Mouse (Mus musculus): ENCODE data around the gene Tmem210.

DNA sequence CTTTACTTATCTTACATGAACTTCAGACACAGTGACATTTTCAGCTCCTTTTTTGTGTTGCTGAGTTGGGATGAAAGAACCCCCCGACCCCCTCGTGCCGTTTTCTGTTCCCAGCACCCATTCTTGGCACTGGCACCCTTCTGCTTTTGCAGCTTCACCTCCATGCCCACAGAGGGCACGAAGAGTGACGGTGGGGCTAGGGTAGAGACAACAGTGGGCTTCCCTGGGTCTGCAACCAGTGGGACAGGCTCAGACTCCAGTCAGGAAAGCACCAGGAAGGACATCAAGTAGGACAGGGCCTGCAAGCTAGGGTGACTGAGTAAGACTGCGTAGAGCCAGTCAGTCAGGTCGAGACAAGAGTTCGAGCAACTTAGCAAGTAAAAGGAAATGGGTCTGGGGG is 47.6 kb upstream of the Tmem210 start:
- TF ChIP-seq CTCF (IDR thresholded peaks at IDR 0.05; ENCODE audit: extremely low read depth, insufficient read length, insufficient replicate concordance, low read depth, low read length) (no peak), POLR2A (IDR thresholded peaks at IDR 0.05; ENCODE audit: low read depth, low read length) (no peak)
